Mouse (Mus musculus) thymus, adult 2 months (tissue): ENCODE measurements around the gene Rcan2. TPM values are rescaled to one million over a fixed set of nuclear protein-coding genes. Genes with fewer than 3 reads are reported as not detected.

ENCODE experiments used
- DNase-seq: peaks from one replicate; pipeline ENCODE4 v3.0.0; 2021
- H3K27ac ChIP-seq: fragments of 200-500 bp; 2 replicates; pipeline ENCODE4 v1.5.1; 2012; ENCODE audit warnings: low read length, control low read depth; ENCODE audit not compliant: control insufficient read depth, insufficient read depth
- H3K27me3 ChIP-seq: fragments of 200-500 bp; 2 replicates; pipeline ENCODE4 v1.6.1; 2012; ENCODE audit warnings: mild to moderate bottlenecking, low read length, moderate library complexity, mixed read lengths; ENCODE audit not compliant: control insufficient read depth, insufficient read depth
- H3K36me3 ChIP-seq: fragments of 200-500 bp; 2 replicates; pipeline ENCODE4 v1.6.1; 2012; ENCODE audit warnings: mild to moderate bottlenecking, low read length, moderate library complexity; ENCODE audit not compliant: control insufficient read depth, insufficient read depth
- H3K4me1 ChIP-seq: fragments of 200-500 bp; replicated peaks from 2 replicates; pipeline ENCODE4 v1.6.1; 2012; ENCODE audit warnings: low read length; ENCODE audit not compliant: control insufficient read depth, insufficient read depth
- H3K4me3 ChIP-seq: fragments of 200-500 bp; 2 replicates; pipeline ENCODE4 v1.5.1; 2012; ENCODE audit warnings: mild to moderate bottlenecking, low read length, control low read depth, moderate library complexity; ENCODE audit not compliant: control insufficient read depth, insufficient read depth
- CTCF ChIP-seq: fragments of 200-500 bp; IDR thresholded peaks from 2 replicates; pipeline ENCODE4 v1.5.1; 2012; ENCODE audit warnings: mild to moderate bottlenecking, control low read depth, low read length, moderate library complexity, borderline replicate concordance; ENCODE audit not compliant: control insufficient read depth, poor library complexity, insufficient read depth; ENCODE audit errors: extremely low read depth
- POLR2A ChIP-seq: fragments of 200-500 bp; IDR thresholded peaks from 2 replicates; pipeline ENCODE4 v1.6.1; 2012; ENCODE audit warnings: mild to moderate bottlenecking, low read length, control low read depth, moderate library complexity; ENCODE audit not compliant: control insufficient read depth, poor library complexity, insufficient read depth; ENCODE audit errors: extremely low read depth
- WGBS: fragments of 180-500 bp; shearing (Covaris S2); methylation state at CpG from one replicate; pipeline ENCODE4 v1.1.7; 2018; 5-methylcytosine and 5-hydroxymethylcytosine counted together
- polyA plus RNA-seq: library from polyadenylated mRNA; depleted of rRNA; stranded (reverse); fragments of >200 nt; gene quantifications from 2 replicates; pipeline ENCODE4 v1.2.3, GENCODE M21; 2012

Gene Rcan2
- polyA plus RNA-seq, 1 experiment: 6.4 TPM

DNA sequence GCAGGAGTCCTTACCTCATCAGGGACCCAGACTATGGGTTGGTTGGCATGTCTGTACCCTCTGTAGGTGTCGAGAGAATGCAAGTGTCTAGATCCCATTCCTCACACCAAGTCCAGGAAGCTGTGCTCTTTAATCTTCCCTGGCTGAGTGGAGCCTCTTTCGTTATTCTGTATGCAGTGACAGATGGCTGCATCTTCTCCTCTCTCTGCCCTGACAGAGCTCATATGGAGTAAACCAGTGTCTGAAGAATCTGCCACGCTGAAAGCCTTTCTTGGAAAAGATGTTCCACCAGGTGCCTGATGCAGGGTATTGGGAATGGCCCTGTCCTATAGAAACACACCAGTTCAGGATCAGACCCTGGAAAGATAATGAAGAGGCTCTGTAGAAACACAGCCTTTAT lies 178.8 kb downstream of the Rcan2 start:
- TF ChIP-seq CTCF: no peak
- no peak for TF ChIP-seq POLR2A
- H3K4me1 ChIP-seq: no peaks in the 10 kb centered on the region
- DNase-seq: no peak
- no peaks in the 10 kb centered on the region for H3K27me3 ChIP-seq
- WGBS: 93% methylated on average over 3 of the region's 3 CpGs
- H3K4me3 ChIP-seq: no peak overlapping the region
- H3K36me3 ChIP-seq: no peaks in the 10 kb centered on the region
- no peak overlapping the region for H3K27ac ChIP-seq

DNA sequence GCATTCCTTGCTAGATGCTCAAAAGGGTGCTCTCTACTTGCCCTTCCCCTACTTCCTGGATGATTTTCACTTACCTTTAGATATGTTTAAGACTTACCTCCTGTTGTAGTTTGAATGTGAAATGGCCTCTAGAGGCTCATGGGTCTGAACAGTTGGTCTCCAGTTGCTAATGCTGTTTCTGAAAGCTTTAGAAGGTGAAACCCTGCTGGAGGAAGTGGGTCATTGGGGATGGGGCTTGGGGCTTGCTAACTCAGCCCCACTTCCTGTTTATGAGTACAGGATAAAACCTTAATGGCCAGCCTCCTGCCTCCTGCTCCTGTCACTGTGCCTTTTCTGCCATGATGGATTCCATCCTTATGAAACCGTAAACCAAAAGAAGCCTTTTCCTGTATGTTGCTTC lies 181.4 kb downstream of the Rcan2 start:
- Histone ChIP-seq H3K36me3 (no peaks in the 10 kb centered on the region), H3K4me1 (no peaks in the 10 kb centered on the region), H3K4me3 (no peak overlapping the region), H3K27me3 (no peaks in the 10 kb centered on the region), H3K27ac (no peak overlapping the region)
- DNase-seq: no peak
- no peak for TF ChIP-seq CTCF
- no peak for TF ChIP-seq POLR2A
- WGBS: 73% methylated on average over 1 of the region's 1 CpGs

DNA sequence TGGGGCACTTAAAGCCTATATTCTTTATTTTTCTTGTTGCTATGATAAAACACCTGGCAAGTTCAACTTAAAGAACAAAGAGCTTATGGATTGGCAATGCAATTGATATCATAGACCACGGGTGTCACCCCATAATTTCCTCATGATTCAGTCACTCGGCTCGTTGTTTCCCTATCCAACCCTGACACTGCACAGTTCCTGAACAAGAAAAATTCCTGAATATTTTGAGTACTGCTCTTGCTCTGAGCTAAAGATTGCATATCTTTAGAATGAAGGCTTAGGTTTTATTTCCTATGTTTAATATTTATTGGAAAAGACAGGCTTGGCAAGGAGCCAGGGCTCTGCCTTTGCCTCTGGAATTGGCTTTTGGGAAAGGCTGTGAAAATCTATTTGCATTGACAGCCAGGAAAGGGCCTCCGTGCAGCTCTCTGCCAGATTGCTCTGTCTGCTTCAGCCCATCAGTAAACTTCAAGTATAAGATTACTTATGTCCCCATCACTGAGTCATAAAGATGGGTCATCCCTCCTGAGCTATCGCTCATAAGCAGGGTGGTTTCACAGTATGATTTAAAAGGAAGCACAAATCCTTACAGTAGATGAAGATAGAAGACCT lies 188.3 kb downstream of the Rcan2 start:
- Histone ChIP-seq H3K27ac (no peak overlapping the region), H3K27me3 (no peaks in the 10 kb centered on the region), H3K36me3 (no peaks in the 10 kb centered on the region), H3K4me3 (no peak overlapping the region), H3K4me1 (no peaks in the 10 kb centered on the region)
- no peak for DNase-seq
- TF ChIP-seq CTCF: no peak
- no peak for TF ChIP-seq POLR2A
- WGBS: 92% methylated on average over 5 of the region's 5 CpGs

DNA sequence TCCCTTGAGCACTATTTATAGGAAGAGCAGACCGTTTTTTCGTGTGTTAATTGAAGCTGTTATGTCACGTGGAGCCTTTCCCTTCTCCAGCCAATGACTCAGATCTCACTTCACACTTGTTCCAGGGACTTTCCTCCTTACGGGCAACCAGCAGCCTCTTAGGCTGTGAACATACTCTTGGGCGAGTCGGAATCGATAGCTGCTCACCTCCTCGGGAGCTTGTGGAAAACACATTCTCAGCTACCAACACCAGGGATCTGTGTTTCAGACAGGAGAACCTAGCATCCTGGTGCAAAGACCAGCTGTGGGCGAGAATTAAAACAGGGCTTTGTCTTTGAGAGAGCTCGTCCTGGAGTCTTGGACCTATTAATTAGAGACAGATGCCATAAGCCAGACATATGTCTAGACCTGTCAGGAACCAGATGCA lies 189.8 kb downstream of the Rcan2 start:
- Histone ChIP-seq H3K27ac (no peak overlapping the region), H3K36me3 (no peaks in the 10 kb centered on the region), H3K4me1 (no peaks in the 10 kb centered on the region), H3K4me3 (no peak overlapping the region), H3K27me3 (no peaks in the 10 kb centered on the region)
- no peak for DNase-seq
- no peak for TF ChIP-seq POLR2A
- no peak for TF ChIP-seq CTCF
- 83% methylated on average over 10 of the region's 10 CpGs for WGBS

DNA sequence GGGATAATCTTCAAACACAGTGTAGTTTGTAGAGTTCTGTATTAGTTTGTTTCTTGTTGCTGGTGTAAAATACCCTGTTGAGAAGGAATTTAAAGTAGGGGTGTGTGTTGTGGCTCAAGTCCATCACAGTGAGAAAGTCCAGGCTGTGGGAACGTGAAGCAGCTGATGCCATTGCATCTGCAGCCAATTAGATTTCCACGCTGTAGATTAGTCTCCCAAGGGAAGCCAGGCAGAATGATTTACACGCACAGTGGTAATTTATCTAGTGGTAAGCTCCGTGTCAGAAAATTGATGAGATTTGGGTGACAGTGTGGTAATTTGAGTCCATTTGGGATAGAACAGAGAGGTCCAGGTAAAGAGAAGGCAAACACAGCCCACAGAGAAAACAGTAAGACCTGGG lies 192.9 kb downstream of the Rcan2 start:
- no peaks in the 10 kb centered on the region for H3K27me3 ChIP-seq
- H3K27ac ChIP-seq: no peak overlapping the region
- no peak overlapping the region for H3K4me3 ChIP-seq
- 86% methylated on average over 4 of the region's 4 CpGs for WGBS
- TF ChIP-seq CTCF (no peak), POLR2A (no peak)
- DNase-seq: no peak
- H3K4me1 ChIP-seq: no peaks in the 10 kb centered on the region
- no peaks in the 10 kb centered on the region for H3K36me3 ChIP-seq

DNA sequence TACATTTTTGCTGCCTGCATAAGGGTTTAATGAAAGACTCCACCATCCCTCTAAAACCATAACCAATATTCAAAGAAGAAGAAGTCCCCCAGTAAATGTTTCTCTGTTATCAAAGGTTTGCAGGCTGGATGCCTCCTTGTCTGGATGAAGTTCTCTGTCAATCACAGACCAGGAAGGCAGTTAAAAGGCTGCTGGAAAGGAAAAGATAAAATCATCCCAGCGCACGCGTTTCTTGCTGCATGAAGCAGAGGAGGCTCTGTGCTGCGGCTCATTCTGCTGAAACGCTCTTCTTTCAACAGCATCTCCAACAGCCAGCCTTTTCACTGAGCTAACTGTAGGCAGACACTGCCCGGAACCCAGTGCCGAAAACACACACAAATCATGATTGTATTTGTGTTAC lies 196.4 kb downstream of the Rcan2 start:
- no peak overlapping the region for H3K27ac ChIP-seq
- no peak for DNase-seq
- WGBS: 58% methylated on average over 7 of the region's 7 CpGs
- no peaks in the 10 kb centered on the region for H3K4me1 ChIP-seq
- no peaks in the 10 kb centered on the region for H3K27me3 ChIP-seq
- no peaks in the 10 kb centered on the region for H3K36me3 ChIP-seq
- TF ChIP-seq POLR2A (no peak), CTCF (no peak)
- H3K4me3 ChIP-seq: no peak overlapping the region

DNA sequence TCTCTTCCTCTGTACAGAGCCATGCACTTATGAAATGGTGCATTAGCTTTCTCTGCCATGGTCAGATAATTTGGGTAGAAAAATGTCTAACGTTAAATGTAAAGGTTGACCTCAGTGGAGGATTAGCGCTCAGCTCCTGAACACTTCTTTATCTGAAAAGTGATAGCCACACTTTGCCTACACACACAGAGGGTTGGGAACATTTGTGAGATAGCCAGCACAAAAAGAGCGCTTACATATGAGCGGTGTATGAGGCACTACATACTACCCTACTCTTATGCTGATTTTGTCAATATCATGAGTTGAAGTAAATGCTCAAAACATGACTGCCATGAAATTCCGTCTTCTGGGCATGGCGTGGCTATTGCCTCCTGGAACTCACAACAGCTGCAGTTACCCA lies 196.9 kb downstream of the Rcan2 start:
- Histone ChIP-seq H3K27me3 (no peaks in the 10 kb centered on the region), H3K4me3 (no peak overlapping the region), H3K4me1 (no peaks in the 10 kb centered on the region), H3K27ac (no peak overlapping the region), H3K36me3 (no peaks in the 10 kb centered on the region)
- TF ChIP-seq POLR2A: no peak
- no peak for TF ChIP-seq CTCF
- DNase-seq: no peak
- WGBS: 97% methylated on average over 6 of the region's 6 CpGs
